Mouse (Mus musculus): ENCODE results near the gene Olfr1373.
"Not testable (repeated sequence)": the region's sequence is repeated elsewhere in the genome, so short reads cannot be mapped to it uniquely, and the experiment has no call there.

The Olfr1373 gene

DNA sequence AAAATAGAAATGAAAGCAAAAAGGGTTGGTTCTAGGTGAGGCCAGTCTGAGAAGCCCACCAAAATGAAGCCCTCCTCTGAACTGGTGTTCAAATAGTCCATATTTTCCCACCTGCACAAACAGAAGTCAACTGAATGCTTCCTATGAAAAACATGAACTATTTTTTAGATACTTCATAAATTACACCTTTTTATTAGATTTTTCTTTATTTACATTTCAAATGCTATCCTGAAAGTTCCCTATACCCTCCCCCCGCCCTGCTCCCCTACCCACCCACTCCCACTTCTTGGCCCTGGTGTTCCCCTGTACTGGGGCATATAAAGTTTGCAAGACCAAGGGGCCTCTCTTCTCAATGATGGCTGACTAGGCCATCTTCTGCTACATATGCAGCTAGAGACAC is at the start of gene Olfr1373:
TSS of gene Olfr1373 (minus strand) at position 101 of the 400 bp plus-strand sequence.
- not testable (repeated sequence) for DNase-seq (ENCODE audit: extremely low read depth, low read depth, low spot score)

DNA sequence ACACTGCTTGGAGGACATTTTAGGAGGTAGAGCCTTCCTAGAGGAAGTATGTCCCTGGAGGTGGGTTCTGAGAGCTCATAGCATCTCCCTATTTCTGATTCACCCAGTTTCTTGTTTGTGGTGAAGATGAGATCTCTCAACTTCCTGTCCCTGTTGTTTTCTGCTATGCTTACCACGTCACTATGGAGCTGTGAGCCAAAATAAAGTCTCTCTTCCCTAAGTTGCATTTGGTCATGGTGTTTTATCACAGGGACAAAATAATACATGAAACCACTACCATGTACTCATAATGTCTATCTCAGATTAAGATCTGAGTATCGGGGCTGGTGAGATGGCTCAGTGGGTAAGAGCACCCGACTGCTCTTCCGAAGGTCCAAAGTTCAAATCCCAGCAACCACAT is 35.3 kb upstream of the Olfr1373 start:
- DNase-seq (ENCODE audit: extremely low read depth, low read depth, low spot score) = not testable (repeated sequence)

DNA sequence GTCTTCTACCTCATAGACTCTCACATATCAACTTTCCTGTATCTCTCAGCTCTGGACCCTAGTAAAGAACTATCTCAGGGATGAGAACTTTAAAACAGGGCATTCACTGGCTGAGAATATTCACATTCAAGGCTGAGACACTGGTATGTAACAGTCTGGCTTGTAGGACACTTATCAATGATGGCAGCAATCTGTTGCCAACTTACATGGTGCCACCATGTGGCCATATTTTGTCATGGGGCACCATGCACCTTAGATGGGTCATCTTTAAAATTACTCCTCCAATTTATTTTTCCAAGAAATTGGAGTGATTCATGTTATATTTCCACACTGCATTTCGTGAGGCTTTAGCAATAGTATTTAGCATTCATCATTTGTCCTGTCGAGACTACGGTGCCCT is 34.6 kb upstream of the Olfr1373 start:
- not testable (repeated sequence) for DNase-seq (ENCODE audit: extremely low read depth, low read depth, low spot score)

GRCm38 (mm10) chr11:52168461-52168860 is 23.1 kb upstream of the Olfr1373 start:
- DNase-seq (ENCODE audit: extremely low read depth, low read depth, low spot score) = no peak

DNA sequence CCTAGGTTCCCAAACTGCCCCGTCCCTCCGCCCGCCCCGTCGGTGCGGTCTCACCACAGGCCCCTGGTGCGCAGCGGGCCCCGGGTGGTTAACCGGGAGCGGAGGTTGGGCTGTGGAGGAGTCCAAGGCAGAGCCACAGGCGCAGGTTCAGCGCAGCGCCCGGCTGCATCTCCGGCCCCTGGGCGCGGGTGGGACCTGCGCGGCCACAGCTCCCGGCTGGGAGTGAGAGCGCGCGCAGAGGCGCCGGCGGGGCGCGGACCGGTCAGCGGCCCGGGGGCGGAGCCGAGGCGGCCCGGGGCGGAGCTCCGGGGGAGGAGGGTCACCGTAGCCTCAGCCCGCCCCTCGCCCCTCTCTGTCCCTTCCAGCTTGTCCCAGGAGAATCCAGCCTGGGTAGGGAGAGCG is 22.6 kb upstream of the Olfr1373 start:
- not testable (repeated sequence) for DNase-seq (ENCODE audit: extremely low read depth, low read depth, low spot score)

DNA sequence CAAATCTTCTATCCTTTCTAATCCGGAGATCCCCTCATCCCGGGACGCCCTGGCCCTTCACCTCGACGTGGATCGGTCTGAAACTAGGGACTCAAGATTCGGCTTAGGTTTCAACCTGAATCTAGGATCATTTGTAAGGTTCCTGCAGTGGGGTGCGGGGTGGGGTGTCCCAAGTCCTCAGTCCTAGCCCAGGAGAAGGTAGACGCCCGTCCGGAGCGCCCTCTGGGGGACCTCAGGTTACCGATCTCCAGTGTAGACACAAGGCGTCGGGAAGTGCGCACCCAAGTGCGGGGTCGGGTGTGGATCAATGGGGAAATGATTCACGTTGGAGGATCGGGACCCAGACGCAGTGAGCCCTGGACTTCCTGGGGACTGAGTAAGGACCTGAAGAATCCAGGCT is 21.8 kb upstream of the Olfr1373 start:
- no peak for DNase-seq (ENCODE audit: extremely low read depth, low read depth, low spot score)

DNA sequence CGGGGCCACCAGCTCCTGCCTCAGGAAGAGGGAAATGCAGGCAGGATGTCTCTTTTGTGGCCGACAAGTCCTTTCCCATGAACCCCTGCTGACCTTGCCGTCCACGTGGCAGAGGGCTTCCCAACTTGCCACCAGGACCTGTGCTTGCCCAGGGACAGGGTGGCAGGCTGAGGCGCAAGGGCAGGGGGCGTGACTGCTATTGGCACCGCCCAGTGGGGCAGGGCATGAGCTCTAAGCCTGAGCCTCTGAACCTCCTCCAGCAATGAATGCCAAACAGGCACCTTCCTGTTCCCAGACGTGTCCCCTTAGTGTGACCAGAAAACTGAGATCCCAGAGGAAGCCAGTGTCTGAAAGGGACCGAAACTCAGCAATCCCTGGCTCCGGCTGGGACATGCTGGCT is 18.6 kb upstream of the Olfr1373 start:
- DNase-seq (ENCODE audit: extremely low read depth, low read depth, low spot score) = no peak

- DNase-seq (ENCODE audit: extremely low read depth, low read depth, low spot score) = not testable (repeated sequence)
These were observed 1.7 kb downstream of the Olfr1373 start for GRCm38 (mm10) chr11:52143675-52144074.

- DNase-seq (ENCODE audit: extremely low read depth, low read depth, low spot score) = no peak
These were observed 14.8 kb downstream of the Olfr1373 start for GRCm38 (mm10) chr11:52130451-52131068.

- DNase-seq (ENCODE audit: extremely low read depth, low read depth, low spot score) = no peak
These were observed 15.5 kb downstream of the Olfr1373 start for GRCm38 (mm10) chr11:52129621-52130450.

DNA sequence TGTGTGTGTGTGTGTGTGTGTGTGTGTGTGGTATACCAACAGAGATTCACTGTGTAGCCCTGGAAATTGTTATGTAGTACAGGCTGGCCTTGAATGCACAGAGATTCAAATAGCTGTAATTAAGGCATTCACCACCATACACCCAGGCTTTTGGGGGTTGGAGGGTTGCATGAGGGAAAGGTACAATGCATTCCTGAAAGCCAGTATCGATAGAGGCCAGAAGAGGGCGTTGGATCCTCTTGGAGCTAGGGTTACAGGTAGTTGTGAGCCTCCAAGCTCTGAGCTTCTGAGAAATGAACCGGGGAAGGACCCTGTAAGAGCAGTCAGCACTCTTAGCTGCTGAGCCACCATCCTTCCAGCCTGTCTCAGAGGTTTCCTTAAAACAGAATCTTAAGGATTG is 16.2 kb downstream of the Olfr1373 start:
- no peak for DNase-seq (ENCODE audit: extremely low read depth, low read depth, low spot score)

DNA sequence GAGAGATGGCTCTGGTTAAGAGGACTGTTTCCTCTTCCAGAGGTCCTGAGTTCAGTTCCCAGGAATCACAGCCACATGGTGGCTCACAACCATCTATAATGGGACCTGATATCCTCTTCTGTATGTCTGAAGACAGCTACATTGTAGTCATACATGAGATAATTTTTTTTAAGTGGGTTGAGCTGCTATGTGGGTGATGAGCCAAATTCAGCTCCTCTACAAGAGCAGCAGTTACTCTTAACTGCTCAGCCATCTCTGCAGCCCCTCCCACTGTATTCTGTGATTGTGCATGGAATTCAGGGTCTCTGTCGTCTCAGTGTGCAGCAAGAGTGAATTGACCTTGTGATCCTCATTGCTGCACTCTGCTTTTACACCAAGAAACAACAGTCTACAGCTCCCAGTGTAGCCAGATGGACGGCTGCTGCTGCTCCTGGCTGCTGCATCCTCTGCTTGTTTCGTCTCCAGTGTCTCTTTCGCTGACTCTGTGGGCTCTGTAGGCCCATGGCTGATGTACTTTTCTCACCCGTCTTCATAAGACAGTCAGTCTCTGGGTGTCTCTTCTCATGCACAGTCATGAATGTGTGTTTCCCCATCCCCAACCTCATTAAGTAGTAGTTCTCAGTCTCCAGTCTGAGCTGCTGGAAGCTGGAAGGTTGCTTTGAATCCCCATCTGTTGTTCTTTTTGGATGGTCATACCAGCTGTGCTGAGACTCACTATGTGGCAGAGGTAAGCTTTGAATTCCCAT is 16.8 kb downstream of the Olfr1373 start:
- DNase-seq (ENCODE audit: extremely low read depth, low read depth, low spot score) = no peak

- no peak for DNase-seq (ENCODE audit: extremely low read depth, low read depth, low spot score)
These were observed 17.6 kb downstream of the Olfr1373 start for GRCm38 (mm10) chr11:52127760-52128159.

GRCm38 (mm10) chr11:52127169-52127568 is 18.2 kb downstream of the Olfr1373 start:
- no peak for DNase-seq (ENCODE audit: extremely low read depth, low read depth, low spot score)

DNA sequence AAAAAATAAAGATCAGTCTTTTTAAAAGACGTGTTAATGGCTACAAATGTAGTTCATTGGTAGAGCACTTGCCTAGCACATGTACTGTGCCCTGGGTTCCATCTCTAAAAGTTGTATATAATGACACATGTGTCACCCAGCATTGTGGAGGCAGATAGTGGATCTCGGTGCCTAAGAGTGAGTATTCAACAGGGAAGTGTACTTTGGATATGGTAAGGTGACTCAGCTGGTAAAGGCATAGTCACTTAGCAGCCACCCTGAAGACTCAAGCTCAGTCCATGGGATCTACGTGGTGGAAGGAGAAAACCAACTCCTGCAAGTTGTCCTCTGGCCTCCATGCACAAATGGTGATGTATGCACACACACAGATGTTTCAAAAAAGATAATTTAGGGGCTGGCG is 20.9 kb downstream of the Olfr1373 start:
- DNase-seq (ENCODE audit: extremely low read depth, low read depth, low spot score) = no peak

- no peak for DNase-seq (ENCODE audit: extremely low read depth, low read depth, low spot score)
These were observed 23.3 kb downstream of the Olfr1373 start for GRCm38 (mm10) chr11:52122045-52122444.

GRCm38 (mm10) chr11:52120415-52120814 is 24.9 kb downstream of the Olfr1373 start:
- not testable (repeated sequence) for DNase-seq (ENCODE audit: extremely low read depth, low read depth, low spot score)

- no peak for DNase-seq (ENCODE audit: extremely low read depth, low read depth, low spot score)
These were observed 28.2 kb downstream of the Olfr1373 start for GRCm38 (mm10) chr11:52117156-52117555.

DNA sequence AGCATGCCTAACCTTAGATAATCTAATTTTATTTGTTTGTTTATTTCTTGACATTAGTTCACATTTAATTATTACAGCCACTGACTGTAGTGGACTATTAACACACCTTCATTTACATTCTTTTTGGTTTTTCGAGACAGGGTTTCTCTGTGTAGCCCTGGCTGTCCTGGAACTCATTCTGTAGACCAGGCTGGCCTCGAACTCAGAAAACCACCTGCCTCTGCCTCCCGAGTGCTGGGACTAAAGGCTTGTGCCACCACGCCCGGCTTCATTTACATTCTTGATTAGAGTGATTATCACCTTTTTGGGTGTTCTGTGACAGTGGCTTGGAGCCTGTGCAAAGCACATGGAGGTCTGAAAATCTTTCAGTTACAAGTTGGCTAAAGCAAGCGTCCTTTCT is 29.2 kb downstream of the Olfr1373 start:
- not testable (repeated sequence) for DNase-seq (ENCODE audit: extremely low read depth, low read depth, low spot score)

DNA sequence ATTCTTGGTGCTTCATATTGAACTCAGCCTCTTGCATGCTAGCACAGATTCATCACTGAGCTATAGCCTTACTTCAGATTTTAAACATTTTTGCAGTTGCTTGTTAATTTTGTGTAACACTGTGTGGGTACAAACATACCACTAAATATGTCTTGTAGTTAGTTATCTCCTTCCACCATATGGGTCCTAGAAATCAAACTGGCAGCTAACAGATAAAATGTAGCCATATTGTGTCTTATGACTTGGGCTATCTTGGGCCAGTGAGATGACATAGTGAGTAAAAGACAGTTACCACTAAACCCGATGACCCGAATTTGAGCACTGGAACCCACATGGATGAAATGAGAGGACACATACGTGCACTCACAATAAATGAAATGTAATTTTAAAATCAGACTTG is 29.8 kb downstream of the Olfr1373 start:
- no peak for DNase-seq (ENCODE audit: extremely low read depth, low read depth, low spot score)

- DNase-seq (ENCODE audit: extremely low read depth, low read depth, low spot score) = no peak
These were observed 35.9 kb downstream of the Olfr1373 start for GRCm38 (mm10) chr11:52109421-52109820.

DNA sequence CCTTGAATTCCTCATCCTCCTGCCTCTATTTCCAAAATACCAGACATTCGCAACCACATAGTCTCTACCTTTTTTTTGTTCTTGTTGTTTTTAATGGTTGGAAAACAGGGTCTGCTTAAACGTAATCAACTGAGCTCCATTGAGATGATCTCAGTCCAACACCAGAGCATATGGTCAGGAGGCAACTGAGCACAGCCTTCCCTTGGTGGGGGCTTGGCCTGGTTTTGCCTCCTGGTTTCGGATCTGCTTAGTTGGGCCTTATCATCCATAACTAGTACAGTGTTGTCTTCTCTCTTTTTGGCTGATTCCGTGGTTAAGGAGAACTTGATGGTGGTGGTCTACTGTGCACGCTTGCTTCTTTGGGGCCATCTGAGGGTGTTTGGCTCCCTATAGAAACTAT is 36.5 kb downstream of the Olfr1373 start:
- DNase-seq (ENCODE audit: extremely low read depth, low read depth, low spot score) = no peak

Data from fat pad, adult 2 months (tissue).